Mouse (Mus musculus): ENCODE data around the gene Tmem56.
A peak's percentile ranks its signal among the peaks of the same experiment; 100 is the strongest.

Gene Tmem56

DNA sequence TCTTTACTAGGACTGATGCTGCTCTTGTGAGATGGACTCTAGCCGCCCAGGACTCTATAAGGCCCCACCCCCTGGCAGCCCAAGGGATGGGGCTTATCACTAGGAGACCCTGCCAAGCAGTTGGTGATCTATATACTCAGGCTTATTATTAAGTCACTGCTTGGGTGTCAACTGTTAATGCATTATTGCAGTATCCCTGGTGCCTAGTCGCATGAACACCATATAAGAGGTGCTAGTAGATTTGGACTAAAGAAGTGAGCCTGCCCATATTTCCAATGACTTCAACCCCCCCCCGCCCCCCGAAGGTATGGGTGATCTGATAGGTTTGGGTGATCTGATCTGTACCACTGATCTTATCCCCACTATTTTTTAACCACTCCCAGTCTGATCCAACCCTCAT, at the start of gene Tmem56:
Tmem56 (minus strand) TSS at position 101 of the 400 bp plus-strand sequence.
- DNase-seq: no peak

DNA sequence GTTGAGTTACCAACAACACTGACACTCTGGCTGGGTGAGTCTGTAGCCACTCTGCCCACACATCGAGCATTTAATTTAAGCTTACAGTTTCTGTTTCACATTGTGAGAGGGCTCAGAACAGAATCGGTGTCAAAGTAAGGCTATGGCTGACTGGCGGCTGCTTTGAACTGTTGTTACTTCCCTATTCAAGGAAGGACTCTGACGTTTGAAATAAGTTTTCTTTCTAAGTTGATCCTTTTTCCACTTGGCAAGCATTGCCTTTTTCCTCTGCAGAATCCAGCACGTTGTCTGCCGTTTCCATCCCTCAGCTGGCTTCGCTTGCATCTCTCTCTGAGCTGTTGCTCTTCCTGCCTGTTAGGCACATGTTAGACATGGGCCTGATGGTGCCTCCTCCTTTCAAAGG, 47.3 kb upstream of the Tmem56 start:
- no peak for DNase-seq

DNA sequence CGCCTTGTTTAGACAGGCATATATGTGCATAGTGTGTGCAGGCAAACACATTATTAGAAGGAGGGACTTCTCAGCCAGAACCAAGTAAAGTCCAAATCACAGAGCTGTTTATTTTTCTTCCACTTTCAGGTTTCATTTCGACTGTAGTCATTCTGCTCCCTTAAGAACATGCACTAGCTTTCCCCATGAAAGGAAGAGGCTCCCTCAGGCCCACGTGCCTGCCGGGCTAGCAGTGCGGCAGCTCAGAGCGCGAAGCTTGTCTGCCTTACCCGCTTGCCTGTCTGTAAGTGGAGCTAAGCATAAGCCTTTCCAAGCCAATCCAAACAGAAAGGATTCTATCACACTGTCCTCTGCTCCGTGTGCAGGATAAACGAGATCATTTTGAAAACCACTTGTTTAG, 46.7 kb upstream of the Tmem56 start:
- DNase-seq: no peak

DNA sequence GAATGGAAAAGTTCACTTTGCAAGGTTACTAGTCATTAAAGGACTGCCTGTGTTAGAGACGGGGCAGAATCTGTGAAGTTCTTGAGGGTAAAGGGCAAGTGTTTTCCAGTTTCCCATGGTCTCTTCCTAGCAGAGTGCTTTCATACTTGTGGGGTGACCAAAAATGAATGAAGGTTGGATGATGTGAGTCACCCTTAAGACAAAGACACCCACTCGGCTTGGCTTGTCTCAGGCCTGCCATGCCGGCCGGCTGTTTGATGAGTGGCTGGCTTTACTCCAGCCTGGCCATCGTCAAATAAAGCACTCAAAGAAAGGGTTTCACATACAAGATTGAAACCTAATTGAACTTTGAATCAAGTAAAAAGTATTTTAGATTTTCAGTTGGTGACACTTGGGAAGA, 44.5 kb upstream of the Tmem56 start:
- no peak for DNase-seq

DNA sequence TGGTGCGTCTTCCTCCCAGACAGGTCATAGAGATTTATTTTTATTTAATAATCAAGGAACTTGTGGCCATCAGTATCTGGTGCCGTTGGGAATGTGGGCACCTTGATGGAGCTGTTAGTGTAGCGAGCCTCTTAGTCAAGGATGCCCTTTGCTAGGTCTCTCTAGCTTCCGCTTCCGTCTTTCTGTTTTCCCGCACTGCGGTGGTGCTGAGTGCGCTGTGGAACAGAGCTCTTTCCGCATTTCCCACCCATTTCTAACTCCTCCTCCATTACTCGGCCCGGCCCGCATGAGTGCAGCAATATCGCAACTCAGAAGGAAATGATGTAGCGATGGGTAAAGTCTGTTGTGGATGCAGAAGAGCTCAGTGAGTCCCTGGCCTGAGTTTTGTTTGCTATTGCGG, 40.5 kb upstream of the Tmem56 start:
- DNase-seq: no peak

DNA sequence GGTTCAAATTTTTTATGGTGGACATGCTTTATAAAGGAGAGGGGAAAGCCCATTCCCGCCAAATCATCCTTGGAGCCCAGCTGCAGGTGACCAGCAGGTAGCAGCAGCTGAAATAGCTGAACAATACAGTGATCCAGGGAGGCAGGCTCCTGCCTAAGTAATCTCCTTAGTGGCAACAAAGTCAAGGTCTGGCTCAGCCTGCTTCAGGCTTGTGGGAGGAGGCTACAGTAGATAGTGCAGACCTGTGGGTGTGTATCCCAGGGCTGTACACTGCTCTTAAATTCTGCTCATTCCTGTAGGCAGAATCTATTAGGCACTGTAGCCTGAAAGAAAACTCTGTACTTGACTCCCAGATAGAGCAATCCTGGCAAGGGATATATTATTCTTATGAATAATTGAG, 38.0 kb upstream of the Tmem56 start:
- DNase-seq: no peak

DNA sequence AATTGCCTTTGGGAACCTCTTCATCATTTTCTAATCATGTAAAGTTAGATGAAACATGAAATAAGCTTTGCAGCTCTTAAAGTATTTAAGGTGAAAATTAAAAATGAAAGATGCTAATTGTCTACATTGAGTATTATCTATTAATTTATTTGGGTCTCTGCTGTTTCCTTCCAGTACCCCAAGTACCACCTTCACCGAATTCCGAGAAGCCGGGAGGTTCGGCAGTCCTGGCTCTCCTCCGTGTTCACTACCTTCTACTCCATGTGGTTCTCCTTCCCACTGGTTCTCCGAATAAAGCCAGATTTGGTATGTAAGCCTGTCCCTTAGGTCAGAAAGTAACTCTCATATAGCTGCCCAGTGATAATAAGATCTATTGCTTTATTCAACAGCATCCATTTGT, 37.0 kb upstream of the Tmem56 start:
- no peak for DNase-seq

DNA sequence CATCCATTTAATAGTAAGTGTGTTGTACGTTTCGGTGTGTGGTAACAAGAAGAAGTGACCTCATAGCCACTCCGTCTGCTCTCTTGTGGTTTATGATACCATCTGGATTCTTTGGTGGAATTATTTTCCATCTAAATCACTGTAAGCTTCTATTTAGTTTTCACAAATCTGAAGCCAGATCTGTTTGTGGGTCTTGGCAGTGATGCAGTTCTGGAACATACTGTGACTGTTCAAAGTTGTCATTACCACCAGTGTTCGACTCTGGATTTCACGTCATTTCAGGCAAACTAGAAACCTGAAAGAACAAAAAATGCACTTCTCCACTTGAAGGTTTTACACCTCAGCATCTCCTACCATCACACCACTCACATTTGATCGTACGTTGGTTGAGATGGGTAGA, 32.6 kb upstream of the Tmem56 start:
- DNase-seq: no peak

DNA sequence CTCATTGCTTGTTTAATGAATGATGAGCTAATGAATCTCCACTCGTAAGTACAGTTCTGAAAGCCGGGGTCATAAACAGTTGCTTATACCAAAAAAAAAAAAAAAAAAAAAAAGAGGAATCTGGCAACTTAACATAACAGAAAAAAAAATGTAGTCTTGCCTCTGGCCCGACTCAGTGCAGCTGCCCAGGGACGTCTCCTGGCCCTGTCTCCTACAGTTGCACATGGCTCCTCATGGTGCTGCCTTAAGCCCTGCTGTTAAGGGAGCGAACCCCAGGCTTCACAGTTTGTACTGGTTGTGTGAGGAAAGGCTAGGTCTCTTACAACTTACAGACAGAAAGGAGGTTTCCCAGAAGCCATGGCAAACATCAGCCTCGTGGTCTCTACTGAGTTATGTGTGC, 31.3 kb upstream of the Tmem56 start:
- DNase-seq: no peak

DNA sequence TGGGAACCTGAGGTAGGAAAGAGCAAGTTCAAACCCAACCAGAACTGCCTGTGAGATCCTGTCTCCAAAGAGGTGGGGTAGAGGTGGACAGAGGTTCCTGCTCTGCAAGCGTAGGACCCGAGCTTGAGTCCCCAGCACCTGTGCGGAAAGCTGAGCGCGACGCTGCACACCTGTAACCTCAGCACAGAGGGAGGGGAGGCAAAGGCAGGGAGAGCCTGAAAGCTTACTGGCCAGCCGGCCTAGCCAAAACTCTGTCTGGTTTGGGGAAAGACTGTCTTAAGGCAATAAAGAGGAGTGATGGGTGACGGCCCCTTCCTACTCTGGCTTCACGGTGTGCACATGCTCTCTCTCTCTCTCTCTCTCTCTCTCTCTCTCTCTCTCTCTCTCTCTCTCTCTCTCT, 30.1 kb upstream of the Tmem56 start:
- no peak for DNase-seq

DNA sequence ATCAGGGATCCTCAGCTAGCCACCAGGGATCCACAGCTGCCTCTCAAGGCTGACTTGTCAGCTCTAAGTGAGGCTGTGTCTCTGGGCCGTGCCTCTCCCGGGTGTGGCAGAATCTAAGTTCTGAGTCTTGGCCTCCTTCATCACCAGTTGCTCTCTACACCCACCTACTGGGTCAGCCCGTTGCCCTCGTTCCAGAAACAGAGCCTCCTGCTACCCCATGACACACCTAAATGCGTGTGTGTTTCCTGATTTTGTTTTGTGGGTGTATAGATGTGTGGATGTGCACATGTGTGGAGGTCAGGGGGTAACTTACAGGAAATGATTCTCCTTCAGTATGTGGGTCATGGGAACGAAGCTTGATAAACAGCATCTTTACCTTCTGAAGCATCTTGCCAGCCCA, 29.5 kb upstream of the Tmem56 start:
- DNase-seq: no peak

DNA sequence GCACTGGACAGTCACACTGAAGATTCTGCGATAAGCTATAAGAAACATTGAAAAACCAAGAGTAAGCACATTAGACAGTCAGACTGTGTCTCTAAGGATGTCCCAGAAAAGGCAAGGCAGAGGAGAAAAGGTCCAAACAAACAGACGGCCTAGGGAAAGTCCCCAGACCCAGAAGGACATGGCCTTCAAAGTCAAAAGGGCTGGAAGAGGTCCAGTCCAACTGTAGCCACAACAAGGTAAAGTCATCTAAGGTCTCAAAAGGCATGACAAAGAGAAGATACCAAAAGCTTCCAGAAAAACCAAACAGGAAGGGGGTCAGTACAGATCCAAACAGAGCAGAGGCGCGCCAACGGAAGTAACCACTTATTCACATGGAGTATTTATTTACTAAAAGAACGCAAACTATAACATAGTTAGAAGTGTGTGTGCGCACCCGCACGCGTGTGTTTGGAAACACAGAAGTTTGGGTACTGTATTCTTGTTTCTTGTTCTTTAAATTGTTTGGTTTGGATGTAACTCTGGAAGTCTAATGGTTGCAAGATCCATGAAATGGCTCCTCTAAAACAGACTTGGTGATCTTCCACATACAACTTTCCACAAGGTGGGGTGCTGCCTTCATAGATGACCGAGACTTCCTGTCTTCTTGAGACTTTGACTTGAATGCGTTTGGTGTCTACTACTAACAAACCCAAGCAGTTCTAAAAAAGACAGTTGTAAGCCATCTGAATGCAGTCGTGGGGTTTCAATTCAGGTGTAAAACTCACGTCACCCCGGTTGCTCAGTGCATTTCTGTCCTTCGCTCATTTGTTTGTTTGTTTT, 27.2 kb upstream of the Tmem56 start:
- DNase-seq: peak; percentile 29

DNA sequence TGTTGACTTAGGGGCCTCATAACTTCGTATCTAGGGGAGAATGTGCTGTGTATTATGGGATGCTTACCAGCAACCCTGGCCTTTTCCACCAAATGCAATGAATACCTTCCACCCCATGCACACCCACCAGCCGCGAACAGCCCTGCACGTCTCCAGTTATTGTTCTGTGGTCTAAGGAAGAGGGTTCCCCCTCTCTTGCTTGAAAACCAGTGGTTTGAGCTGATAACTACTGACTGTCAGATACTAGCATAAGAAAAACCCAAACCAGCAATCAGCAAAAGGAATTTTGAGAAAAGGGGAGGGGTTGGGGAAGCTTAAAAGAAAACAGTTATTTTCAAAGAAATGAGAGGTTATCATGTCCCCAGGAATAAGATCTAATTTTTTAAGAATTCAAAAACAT, 26.5 kb upstream of the Tmem56 start:
- no peak for DNase-seq

DNA sequence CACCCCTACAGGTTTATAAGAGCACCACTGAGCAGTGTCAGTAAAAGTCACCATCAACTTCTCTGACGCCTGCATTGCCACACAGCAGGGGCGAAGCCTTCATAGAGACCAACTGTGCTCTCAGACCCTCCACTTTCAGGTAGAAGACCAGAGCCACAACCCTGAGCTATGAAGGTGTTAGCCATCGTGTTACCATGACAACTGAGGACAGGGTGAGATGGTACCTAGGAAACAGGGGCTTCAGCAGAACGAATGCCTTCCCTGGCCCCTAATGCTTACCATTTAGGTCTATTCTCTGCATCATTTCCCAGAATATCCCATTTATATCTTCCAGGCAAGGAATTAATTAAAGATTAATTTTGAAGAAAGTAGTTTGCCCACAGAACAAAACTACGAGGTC, 26.0 kb upstream of the Tmem56 start:
- DNase-seq: no peak

DNA sequence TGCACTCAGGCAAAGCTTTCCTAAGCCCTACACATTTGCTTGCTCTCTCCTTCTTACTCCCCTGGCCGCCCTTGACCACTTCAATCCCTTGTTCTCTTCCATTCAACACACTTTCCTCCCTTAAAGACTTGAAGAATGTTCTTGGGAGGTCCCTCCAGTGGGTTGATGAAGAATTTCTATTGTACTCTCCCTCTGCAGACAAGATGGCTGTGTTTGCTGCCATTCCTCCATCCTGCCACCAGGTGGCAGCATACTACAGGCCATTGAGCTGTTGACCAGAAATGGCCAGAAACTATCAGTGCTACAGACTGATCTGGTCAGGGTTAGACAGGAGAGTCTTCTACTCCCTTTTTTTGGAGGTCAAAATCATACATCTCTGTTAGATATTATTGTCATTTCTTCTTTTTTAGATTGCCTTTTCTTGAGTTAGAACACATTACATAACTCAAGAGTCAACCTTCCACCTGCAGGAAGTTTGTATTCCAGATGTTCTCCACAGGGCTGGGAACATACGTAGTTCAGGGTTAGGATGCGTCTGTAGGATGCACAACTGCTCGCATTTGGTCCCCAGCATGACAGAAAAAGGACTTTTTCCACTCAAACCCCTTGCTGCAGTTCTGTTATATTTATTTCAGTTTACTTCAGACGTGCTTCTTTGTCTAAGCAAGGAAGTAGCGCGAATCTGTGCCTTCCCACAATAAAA, 24.8 kb upstream of the Tmem56 start:
- DNase-seq: peak; percentile 82

DNA sequence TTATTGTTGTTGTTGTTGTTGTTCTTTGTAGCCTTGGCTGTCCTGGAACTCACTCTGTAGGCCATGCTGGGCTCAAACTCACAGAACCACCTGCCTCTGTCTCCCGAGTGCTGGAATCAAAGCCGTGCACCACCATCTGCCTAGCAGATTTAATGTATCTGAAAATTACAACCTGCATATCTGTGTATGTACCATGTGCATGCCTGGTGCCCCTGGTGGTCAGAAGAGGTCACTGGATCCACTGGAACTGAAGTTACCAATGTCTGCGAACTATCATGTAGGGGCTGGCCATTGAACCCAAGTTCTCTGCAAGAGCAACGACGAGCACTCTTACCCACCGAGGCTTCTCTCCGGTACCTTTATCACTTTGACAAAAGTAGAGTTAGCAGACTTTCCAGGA, 23.7 kb upstream of the Tmem56 start:
- DNase-seq: peak; percentile 13

DNA sequence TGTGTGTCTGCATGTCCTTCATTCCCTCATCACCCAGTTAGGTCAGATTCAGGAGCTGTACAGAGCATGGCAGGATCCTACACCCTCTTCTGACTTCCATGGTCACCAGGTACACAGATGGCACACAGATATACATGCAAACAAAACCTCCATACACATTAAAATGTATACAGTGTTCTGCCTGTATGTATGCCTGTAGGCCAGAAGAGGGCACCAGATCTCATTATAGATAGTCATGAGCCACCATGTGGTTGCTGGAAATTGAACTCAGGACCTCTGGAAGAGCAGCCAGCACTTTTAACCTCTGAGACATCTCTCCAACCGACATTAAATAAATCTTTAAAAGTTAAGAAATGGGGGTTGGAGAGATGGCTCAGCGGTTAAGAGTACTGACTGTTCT, 11.3 kb upstream of the Tmem56 start:
- no peak for DNase-seq

DNA sequence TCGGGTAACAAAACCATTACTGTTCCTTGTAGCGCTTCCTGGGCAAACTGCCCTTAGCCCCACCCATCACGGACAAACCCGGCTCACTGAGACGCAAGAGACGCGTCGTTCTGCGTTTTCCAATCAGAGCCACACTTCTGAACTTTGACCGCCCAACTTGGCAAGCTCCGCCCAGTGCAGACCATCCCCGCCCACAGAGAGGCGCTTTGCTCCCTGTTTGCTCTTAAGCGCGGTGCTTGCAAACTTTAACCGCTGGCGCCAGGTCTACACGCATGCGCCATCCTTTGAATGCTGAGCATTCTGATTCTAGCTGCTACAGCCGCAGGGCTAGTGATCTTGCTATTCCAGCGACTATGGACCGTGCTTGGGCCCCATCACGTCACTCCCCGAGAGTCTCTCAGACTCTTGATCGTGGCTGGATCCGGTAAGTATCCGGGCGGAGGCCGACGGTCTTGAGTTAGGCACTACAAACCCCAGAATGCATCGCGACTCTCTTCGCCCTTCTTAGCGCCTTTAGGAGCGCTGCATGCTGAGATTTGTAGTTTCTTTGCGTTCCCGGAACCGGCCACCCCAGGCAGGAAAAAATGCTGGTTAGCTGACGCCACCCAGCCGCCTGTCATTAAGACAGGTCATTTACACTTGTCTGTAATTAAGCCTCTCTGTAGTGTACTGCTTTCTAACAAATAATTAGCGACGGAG, 8.8 kb upstream of the Tmem56 start, which contains the start of gene Alg14:
Alg14 (plus strand) TSS at position 214 of the 699 bp plus-strand sequence.
- DNase-seq: peak; percentile 96

DNA sequence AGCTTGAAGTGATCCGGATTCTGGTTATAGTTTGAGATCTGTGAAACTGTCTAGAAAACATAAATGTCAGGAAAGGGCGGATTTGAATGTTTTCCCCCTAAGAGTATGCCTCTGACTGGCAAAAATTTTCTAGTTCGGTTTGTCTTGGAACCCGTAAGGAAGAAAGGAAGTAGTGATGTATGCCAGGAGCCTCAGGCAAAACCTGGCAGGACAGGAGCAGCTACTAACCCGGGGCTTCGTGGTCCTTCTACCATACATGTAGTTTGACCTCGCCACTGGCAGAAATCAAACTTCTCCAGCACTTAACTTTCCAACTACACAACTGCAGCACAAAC, 8.3 kb upstream of the Tmem56 start:
- DNase-seq: no peak

DNA sequence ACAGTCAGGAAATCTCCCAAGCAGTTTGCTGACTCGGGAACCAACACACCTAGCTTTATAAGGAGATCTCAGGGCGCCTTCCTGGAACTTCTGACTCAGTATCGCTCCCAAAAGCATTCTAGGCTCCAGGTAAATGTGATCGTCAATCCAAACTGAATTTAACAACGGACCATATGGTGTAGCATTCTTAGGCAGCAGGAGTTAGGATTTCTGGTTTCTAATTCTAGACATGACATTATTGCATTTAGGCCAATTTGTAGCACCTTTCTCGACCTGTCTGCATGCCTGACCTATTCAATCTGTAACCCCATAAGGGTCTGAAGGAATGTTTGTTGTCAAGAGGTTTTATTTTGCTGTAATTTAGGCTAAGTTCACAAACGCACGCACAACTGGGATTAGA, 7.8 kb upstream of the Tmem56 start:
- no peak for DNase-seq

DNA sequence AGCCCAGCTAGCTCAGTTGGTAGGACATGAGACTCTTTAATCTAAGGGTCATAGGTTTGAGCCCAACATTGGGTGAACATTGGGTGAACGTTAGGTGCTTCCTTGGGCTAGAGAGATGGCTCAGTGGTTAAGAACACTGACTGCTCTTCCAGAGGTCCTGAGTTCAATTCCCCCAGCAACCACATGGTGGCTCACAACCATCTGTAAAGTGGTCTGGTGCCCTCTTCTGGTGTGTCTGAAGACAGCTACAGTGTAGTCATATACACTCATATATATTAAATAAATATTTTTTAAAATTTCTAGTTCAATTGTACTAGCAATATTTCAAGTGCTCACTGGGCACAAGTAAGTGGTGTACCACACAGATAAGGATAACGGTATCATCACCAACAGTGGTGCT, 4.3 kb upstream of the Tmem56 start:
- no peak for DNase-seq

DNA sequence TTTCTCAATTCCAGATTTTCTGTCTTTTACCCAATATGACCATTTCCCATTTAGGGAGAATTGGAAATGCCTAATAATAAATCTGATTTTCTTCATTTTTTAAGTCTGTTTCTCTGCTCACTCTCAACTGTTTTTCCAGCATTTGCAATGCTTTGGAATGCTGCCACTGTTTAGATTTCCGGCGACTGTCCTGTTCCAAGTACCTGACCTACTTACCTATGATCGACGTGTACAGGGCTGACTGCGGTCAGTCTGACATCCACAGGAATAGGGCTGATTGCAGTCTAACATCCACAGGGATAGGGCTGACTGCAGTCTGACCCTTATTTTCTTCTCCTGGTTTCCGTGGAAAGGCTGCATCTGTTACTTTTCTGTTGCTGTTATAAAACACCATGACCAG, 2.3 kb upstream of the Tmem56 start:
- DNase-seq: no peak

DNA sequence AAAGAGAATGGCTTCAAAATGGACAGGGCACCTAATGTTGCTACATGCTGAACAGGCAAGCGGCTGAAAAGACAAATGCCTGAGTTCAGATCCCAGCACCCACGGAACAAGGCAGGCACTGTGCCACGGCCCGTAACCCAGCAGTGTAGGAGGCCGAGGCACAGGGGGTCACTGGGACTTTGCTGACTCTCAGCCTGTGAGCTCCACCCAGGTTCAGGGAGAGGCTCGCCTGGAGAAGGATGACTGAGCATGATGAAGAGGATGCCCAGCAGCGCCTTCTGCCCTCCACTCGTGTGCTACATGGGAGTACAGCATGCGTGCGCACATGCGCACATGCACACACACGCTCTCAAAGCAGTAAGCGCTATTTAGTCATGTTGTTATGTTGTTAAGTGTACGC, 3.2 kb downstream of the Tmem56 start:
- DNase-seq: no peak

DNA sequence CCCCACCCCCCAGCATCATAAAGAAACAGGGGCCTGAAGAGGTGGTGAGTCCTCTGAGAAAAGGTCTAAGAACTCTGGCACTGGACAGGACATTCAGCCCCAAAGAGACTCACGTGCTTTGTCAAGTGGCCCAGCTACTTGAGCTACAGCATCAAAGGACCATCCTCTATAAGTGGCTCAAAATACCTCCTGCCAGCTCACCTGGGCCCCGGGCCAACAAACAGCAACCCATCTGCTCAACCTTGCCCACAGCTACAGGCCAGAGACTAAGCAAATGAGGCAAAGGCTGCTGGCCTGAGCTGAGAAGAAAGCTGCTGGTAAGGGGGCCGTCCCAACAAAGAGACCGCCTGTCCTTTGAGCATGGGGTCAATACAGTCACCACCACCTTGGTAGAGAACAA, 5.3 kb downstream of the Tmem56 start:
- peak; percentile 37 for DNase-seq
